Mouse (Mus musculus): ENCODE results near the gene Sdccag8. TPM values are rescaled to one million over a fixed set of nuclear protein-coding genes. Genes with fewer than 3 reads are reported as not detected.

The Sdccag8 gene
- polyA plus RNA-seq, 1 experiment = 5.9 TPM

DNA sequence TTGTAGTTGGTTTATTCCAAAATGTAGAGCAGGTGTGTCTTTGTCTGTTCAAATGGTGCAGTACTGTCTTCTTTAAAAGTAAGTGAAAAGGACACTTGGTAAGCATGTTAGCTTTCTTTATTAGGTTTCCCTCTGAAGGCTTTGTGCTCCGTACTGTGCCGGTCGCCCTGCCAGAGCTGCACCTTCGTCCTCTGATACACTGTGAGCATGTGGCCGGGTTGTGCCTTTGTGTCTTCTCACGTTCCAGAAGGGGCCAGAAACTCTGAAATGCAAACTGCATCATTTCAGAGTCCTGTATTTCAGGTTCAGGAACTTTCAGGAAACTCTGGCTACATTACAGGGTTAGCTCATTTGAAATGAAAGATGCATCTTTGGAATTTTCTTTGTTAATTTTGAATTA is 66.5 kb downstream of the Sdccag8 start:
- TF ChIP-seq POLR2A (IDR thresholded peaks at IDR 0.05; ENCODE audit: insufficient read depth, low read length) = no peak
- TF ChIP-seq EP300 (IDR thresholded peaks at IDR 0.05; ENCODE audit: insufficient read depth, low read depth, low read length) = no peak
- no peak for TF ChIP-seq CTCF (IDR thresholded peaks at IDR 0.05; ENCODE audit: low read depth, low read length)
- H3K27ac ChIP-seq (ENCODE audit: insufficient read depth, low read length) = no peak overlapping the region
- no peaks in the 10 kb centered on the region for H3K4me1 ChIP-seq (ENCODE audit: control insufficient read depth, insufficient read depth, low read length)

DNA sequence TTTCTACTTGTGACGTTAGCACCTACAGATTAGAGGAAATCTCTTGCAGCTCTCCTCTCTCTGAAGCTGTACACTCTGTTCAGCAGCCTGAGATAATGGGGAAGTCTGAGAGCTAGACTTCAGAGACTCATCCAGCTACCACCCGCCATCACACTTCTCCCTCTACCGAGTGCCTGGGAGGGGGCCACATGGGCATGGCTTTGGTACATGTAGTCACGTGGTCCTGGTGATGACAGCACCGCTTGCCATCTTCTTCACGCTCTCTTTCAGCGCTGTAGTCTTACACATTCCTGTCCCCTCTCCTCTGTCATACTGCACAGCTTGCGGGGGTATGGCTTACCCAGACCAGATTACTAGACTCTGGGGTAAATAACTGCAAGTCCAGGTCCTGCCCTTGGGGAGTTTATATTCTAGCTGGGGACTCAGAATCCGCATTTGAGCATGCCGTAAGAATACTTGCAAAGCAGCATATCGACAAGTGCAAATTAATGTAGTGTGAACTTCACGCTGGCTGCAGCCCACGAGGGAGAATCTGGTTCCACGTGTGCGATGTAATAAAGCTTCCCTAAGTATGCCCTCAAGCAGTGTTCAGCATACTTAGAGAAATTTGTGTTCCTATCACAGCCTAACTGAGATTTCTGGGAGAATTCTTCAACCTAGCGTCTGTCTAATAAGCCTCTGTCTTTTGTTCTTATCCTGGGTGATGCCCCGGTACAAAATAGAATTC is 70.9 kb downstream of the Sdccag8 start:
- Histone ChIP-seq H3K36me3 (ENCODE audit: control insufficient read depth, insufficient read depth, low read length, poor library complexity, severe bottlenecking) (no peaks in the 10 kb centered on the region), H3K9me3 (replicated peaks; ENCODE audit: control insufficient read depth, insufficient read depth, low read length, poor library complexity, severe bottlenecking) (no peaks in the 10 kb centered on the region), H3K27ac (ENCODE audit: insufficient read depth, low read length) (no peak overlapping the region), H3K4me3 (ENCODE audit: low read depth, low read length) (no peak overlapping the region), H3K4me1 (ENCODE audit: control insufficient read depth, insufficient read depth, low read length) (no peaks in the 10 kb centered on the region), H3K27me3 (ENCODE audit: control insufficient read depth, insufficient read depth, low read length, poor library complexity, severe bottlenecking) (no peaks in the 10 kb centered on the region), H3K9ac (ENCODE audit: low read depth, poor library complexity, severe bottlenecking) (no peak overlapping the region)
- TF ChIP-seq EP300 (IDR thresholded peaks at IDR 0.05; ENCODE audit: insufficient read depth, low read depth, low read length) (no peak), CTCF (IDR thresholded peaks at IDR 0.05; ENCODE audit: low read depth, low read length) (no peak), POLR2A (IDR thresholded peaks at IDR 0.05; ENCODE audit: insufficient read depth, low read length) (no peak)

More for the DNA sequence above, 66.5 kb downstream of the Sdccag8 start:
- Histone ChIP-seq H3K36me3 (ENCODE audit: control insufficient read depth, insufficient read depth, low read length, poor library complexity, severe bottlenecking) (no peaks in the 10 kb centered on the region), H3K4me3 (ENCODE audit: low read depth, low read length) (no peak overlapping the region), H3K27me3 (ENCODE audit: control insufficient read depth, insufficient read depth, low read length, poor library complexity, severe bottlenecking) (no peaks in the 10 kb centered on the region), H3K9me3 (replicated peaks; ENCODE audit: control insufficient read depth, insufficient read depth, low read length, poor library complexity, severe bottlenecking) (no peaks in the 10 kb centered on the region), H3K9ac (ENCODE audit: low read depth, poor library complexity, severe bottlenecking) (no peak overlapping the region)

DNA sequence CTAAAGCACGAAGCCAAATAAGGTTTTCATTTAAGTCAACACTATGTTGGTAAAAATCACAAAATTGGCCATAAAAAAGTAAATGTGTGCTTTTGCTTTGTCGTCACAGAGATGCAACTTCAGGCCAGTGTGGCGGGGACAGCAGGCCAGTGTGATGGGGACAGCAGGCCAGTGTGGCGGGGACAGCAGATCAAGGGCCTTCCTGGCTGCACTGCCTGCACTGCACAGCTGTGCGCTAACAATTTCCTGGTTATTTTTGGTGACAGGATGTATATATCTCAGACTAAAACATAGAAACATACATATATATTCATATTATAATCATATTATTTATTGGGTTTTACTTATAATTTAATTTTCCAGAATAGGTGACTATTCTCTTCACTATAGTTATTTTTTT is 71.5 kb downstream of the Sdccag8 start:
- Histone ChIP-seq H3K4me3 (ENCODE audit: low read depth, low read length) (no peak overlapping the region), H3K27me3 (ENCODE audit: control insufficient read depth, insufficient read depth, low read length, poor library complexity, severe bottlenecking) (no peaks in the 10 kb centered on the region), H3K27ac (ENCODE audit: insufficient read depth, low read length) (no peak overlapping the region), H3K9ac (ENCODE audit: low read depth, poor library complexity, severe bottlenecking) (no peak overlapping the region), H3K4me1 (ENCODE audit: control insufficient read depth, insufficient read depth, low read length) (no peaks in the 10 kb centered on the region), H3K36me3 (ENCODE audit: control insufficient read depth, insufficient read depth, low read length, poor library complexity, severe bottlenecking) (no peaks in the 10 kb centered on the region), H3K9me3 (replicated peaks; ENCODE audit: control insufficient read depth, insufficient read depth, low read length, poor library complexity, severe bottlenecking) (no peaks in the 10 kb centered on the region)
- no peak for TF ChIP-seq POLR2A (IDR thresholded peaks at IDR 0.05; ENCODE audit: insufficient read depth, low read length)
- TF ChIP-seq EP300 (IDR thresholded peaks at IDR 0.05; ENCODE audit: insufficient read depth, low read depth, low read length) = no peak
- TF ChIP-seq CTCF (IDR thresholded peaks at IDR 0.05; ENCODE audit: low read depth, low read length) = no peak

DNA sequence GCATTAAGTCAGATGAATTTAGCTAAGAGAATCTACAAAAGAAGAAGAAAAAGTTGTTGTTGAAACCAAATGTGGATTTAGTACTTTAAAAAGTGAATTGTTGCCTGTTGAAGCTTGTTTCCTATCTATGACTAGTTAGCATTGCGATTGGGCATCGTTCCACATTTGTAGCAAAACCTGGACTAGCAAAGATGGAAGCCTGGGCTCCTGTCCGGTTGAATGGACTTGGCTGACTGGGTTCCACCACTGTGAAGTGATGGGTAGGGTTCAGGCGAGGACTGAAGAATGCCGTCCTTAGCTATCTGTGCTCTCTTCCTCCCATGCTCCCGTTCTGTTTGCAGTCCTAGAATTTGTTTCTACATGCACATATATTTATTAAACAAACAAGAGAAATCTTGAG is 89.3 kb downstream of the Sdccag8 start:
- H3K27ac ChIP-seq (ENCODE audit: insufficient read depth, low read length) = no peak overlapping the region
- TF ChIP-seq CTCF (IDR thresholded peaks at IDR 0.05; ENCODE audit: low read depth, low read length) = no peak
- TF ChIP-seq EP300 (IDR thresholded peaks at IDR 0.05; ENCODE audit: insufficient read depth, low read depth, low read length) = no peak
- no peak for TF ChIP-seq POLR2A (IDR thresholded peaks at IDR 0.05; ENCODE audit: insufficient read depth, low read length)
- no peak overlapping the region for H3K9ac ChIP-seq (ENCODE audit: low read depth, poor library complexity, severe bottlenecking)
- no peak overlapping the region for H3K4me3 ChIP-seq (ENCODE audit: low read depth, low read length)
- H3K36me3 ChIP-seq (ENCODE audit: control insufficient read depth, insufficient read depth, low read length, poor library complexity, severe bottlenecking) = no peaks in the 10 kb centered on the region
- H3K4me1 ChIP-seq (ENCODE audit: control insufficient read depth, insufficient read depth, low read length) = no peaks in the 10 kb centered on the region
- H3K27me3 ChIP-seq (ENCODE audit: control insufficient read depth, insufficient read depth, low read length, poor library complexity, severe bottlenecking) = no peaks in the 10 kb centered on the region
- no peaks in the 10 kb centered on the region for H3K9me3 ChIP-seq (replicated peaks; ENCODE audit: control insufficient read depth, insufficient read depth, low read length, poor library complexity, severe bottlenecking)

DNA sequence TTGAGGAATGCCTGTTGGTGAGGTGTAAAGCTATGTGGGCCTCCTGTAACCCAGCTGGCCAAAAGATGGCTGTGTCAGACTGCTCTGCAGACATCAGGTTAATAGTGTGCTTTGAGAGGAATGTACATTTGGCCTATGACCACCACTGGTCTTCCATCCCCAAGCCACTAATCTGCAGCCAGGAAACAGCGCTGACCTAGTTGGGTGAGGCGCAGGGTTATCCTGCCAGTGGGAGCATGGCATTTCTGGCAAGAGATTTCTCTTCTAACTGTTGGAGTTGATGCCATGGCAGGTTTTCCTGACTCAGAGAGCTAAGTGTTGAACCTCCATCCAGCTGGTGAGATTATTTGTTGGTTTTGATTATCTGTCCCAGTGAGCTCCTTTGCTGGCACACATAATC is 101.5 kb downstream of the Sdccag8 start:
- Histone ChIP-seq H3K27me3 (ENCODE audit: control insufficient read depth, insufficient read depth, low read length, poor library complexity, severe bottlenecking) (no peaks in the 10 kb centered on the region), H3K9ac (ENCODE audit: low read depth, poor library complexity, severe bottlenecking) (no peak overlapping the region), H3K4me1 (ENCODE audit: control insufficient read depth, insufficient read depth, low read length) (no peaks in the 10 kb centered on the region), H3K27ac (ENCODE audit: insufficient read depth, low read length) (no peak overlapping the region), H3K9me3 (replicated peaks; ENCODE audit: control insufficient read depth, insufficient read depth, low read length, poor library complexity, severe bottlenecking) (no peaks in the 10 kb centered on the region), H3K4me3 (ENCODE audit: low read depth, low read length) (no peak overlapping the region), H3K36me3 (ENCODE audit: control insufficient read depth, insufficient read depth, low read length, poor library complexity, severe bottlenecking) (no peaks in the 10 kb centered on the region)
- no peak for TF ChIP-seq CTCF (IDR thresholded peaks at IDR 0.05; ENCODE audit: low read depth, low read length)

DNA sequence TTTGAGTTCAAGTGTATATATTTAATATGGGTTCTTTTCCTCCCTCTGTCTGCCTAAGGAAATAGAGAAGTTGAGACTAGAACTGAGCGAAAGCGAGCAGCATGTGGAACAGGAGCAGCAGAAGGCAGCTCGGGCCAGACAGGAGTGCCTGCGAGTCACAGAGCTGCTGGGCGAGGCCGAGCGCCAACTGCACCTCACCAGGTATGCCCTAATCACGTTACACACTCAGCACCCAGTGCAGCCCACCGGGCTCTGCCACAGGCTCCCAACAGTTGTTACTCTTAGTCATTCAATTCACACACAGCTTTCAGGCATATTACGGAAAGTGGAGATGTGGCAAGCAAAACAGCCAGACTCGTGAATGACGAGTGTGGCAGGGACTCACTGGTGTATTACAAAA is 105.0 kb downstream of the Sdccag8 start:
- Histone ChIP-seq H3K4me3 (ENCODE audit: low read depth, low read length) (no peak overlapping the region), H3K36me3 (ENCODE audit: control insufficient read depth, insufficient read depth, low read length, poor library complexity, severe bottlenecking) (no peaks in the 10 kb centered on the region), H3K27me3 (ENCODE audit: control insufficient read depth, insufficient read depth, low read length, poor library complexity, severe bottlenecking) (no peaks in the 10 kb centered on the region), H3K4me1 (ENCODE audit: control insufficient read depth, insufficient read depth, low read length) (no peaks in the 10 kb centered on the region), H3K9ac (ENCODE audit: low read depth, poor library complexity, severe bottlenecking) (no peak overlapping the region), H3K27ac (ENCODE audit: insufficient read depth, low read length) (no peak overlapping the region), H3K9me3 (replicated peaks; ENCODE audit: control insufficient read depth, insufficient read depth, low read length, poor library complexity, severe bottlenecking) (no peaks in the 10 kb centered on the region)
- no peak for TF ChIP-seq EP300 (IDR thresholded peaks at IDR 0.05; ENCODE audit: insufficient read depth, low read depth, low read length)
- TF ChIP-seq CTCF (IDR thresholded peaks at IDR 0.05; ENCODE audit: low read depth, low read length) = no peak
- TF ChIP-seq POLR2A (IDR thresholded peaks at IDR 0.05; ENCODE audit: insufficient read depth, low read length) = no peak

All from ES-Bruce4 (cell line).